Mouse (Mus musculus) left cerebral cortex, postnatal 14 days (tissue): ENCODE results near the gene AI464131. TPM values are rescaled to one million over a fixed set of nuclear protein-coding genes. Genes with fewer than 3 reads are reported as not detected.

ENCODE experiments used
- DNase-seq, 2 experiments: peaks; one replicate each; pipeline ENCODE4 v3.0.0; 2021 to 2022; ENCODE audit warnings: low spot score in 2 of 2, mixed read lengths in 1 of 2
- intact Hi-C: fragments of 180-260 bp; cut with DNase I; formaldehyde crosslinking; loops from one replicate; pipeline ENCODE4 v1.15.1; 2025
- total RNA-seq, 2 experiments: library from RNA; stranded (reverse); gene quantifications; 2 replicates each; pipeline ENCODE4 v1.2.3; 2021

The AI464131 gene
- total RNA-seq, 2 experiments from 2014 or later = 42.6 to 44.7 TPM

- intact Hi-C loops = loop anchor here (5.0 kb wide), 1 partner anchor 40 kb away; the partner anchor contains the start of gene Nudt2
- no peak for DNase-seq
Observed at GRCm38 (mm10) chr4:41507326-41507924, 4.5 kb upstream of the AI464131 start.

- intact Hi-C loops = loop anchor here (5.0 kb wide), 1 partner anchor 40 kb away; the partner anchor contains the start of gene Nudt2
- DNase-seq = peak; percentile 84 to 85
Observed at GRCm38 (mm10) chr4:41506906-41507305, 4.0 kb upstream of the AI464131 start.

GRCm38 (mm10) chr4:41506156-41506555 lies 3.3 kb upstream of the AI464131 start:
- intact Hi-C loops = loop anchor here (5.0 kb wide), 1 partner anchor 39 kb away; the partner anchor contains the start of gene Nudt2
- peak; percentile 67 to 79 for DNase-seq

GRCm38 (mm10) chr4:41505131-41505551 lies 2.3 kb upstream of the AI464131 start:
- no peak for DNase-seq
- intact Hi-C loops = loop anchor here (5.0 kb wide), 1 partner anchor 38 kb away; the partner anchor contains the start of gene Nudt2

DNA sequence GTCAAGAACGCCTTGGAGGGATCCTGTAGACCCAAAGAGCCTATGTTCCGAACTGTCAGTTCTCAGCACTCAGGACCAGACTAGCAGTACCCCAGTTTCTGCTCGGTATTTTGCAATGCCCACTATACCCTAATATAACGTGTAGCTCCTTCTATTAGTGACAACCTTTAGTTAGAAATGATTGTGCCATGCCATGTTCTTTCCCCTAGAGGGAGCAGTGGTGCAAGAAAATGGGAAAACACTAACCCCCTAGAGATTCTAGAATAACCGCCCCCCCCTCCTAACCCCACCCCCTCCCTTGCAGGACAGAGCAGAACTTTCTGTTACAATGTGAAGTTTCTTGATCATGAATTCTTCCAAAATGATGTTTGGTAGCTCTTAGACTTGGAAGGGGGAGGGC lies 1.4 kb upstream of the AI464131 start:
- intact Hi-C loops = no loop called here
- no peak for DNase-seq

DNA sequence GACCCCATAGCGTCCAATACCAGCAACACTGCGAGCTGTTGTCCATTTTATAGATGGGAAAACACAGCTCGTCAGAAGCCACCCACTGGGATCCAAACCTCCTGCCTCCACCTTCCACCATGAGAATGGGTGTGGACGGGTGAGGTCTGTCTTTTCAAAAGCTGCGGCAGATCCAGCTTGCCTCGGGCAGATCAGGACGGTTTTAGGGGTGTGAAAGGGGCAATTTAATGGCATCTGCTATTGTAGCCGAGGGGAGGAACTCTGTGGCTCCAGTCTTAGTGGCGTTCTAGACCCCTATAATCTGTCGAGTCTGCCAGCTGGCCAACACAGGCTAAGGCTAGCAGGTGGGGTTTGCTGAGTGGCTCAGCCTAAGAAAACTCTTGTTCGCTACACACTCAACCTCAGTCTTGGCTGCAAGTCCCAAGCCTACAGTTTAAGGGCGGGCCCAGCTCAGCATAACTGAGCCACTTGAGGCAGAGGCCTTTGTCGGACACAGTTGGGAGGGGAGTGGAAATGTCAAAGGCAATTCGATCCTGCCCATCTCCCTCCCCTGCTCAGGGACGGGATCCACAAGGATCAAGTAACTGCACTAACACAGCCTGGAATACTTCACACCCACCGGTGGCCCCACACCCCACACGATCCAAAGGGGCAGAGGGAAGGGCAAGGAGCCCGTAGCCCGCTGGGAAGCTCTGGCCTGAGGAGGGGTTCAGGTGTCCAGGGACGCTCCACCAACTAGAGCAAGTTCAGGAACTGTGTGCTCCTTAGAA lies 520 bp downstream of the AI464131 start:
- intact Hi-C loops = no loop called here
- no peak for DNase-seq

DNA sequence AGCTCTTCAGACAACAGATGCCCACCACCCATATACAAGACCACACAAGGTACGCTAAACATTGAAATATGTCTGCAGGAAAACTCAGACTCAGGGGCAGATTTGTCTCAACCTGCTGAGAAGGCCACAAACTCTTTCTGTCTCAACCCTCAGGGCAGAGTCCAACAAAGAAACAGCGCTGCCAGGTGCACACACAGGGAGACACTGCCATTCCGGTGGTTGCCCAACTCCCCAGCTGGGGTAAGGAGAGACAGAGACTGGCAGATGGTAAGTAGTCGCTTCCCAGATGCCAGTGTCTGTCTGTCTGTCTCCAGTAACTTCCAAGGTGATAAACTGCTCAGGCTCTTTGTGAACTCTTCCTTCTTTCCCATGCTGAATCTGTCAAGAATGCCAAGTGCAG lies 2.1 kb downstream of the AI464131 start:
- no peak for DNase-seq
- intact Hi-C loops = no loop called here

DNA sequence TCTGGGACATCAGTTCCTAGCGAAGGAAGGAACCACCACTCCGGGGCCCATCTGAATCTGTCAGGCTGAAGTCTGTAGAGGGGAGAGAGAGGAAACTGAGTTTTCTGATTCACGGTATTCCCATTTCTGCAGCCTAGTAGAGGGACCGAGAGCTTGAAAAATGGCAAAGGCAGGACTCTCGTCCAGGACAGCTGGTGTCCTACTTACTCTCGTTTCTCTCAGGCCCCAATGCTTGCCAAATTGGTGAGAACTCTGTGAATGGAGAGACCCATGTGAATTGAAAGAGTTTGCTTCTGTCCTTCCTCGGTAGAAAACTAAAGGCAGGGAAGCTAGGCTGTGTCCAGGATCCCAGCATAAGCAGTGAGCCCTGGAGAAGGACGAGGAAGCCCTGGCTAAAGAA lies 3.3 kb downstream of the AI464131 start:
- intact Hi-C loops = no loop called here
- no peak for DNase-seq

- intact Hi-C loops = no loop called here
- no peak for DNase-seq
Observed at GRCm38 (mm10) chr4:41498921-41499391, 3.9 kb downstream of the AI464131 start.

DNA sequence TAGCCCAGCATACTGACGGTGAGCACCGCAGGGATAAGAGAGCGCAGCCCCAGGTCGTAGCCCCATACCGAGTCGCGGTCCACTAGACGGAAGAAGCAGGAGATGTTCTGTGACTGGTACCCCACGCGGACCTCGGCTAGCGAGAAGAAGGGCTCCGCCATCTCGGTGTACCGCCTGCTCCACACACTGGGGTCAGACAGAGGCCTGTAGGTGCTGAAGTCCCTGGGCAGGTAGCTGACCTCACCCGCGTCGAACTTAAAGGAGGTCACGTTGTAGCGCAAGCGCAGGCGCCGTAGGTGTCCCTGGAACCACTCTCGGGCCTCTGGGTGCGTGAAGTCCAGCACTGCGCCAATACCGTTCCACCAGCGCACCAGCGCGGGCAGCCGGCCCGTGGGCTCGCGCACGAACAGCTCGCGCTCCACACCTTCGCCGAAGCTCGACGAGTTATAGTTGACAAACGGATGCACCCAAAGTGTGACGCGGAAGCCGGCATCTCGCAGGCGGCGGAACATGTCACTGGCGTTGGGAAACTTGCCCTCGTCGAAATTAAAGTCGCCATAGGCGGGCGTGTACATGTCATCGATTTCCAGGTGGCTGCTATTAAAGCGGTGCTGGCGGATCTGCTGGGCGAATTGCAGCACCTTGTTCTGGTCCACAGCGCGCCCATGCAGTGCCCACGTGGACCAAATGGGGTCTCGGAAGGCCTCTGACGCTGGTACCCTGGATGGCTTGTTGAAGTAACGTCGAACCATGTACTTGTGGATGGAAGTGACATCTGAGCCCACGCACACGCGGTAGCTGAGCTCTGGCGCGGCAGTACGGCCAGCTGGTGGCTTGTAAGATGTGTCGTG lies 4.7 kb downstream of the AI464131 start:
- intact Hi-C loops = no loop called here
- no peak for DNase-seq

DNA sequence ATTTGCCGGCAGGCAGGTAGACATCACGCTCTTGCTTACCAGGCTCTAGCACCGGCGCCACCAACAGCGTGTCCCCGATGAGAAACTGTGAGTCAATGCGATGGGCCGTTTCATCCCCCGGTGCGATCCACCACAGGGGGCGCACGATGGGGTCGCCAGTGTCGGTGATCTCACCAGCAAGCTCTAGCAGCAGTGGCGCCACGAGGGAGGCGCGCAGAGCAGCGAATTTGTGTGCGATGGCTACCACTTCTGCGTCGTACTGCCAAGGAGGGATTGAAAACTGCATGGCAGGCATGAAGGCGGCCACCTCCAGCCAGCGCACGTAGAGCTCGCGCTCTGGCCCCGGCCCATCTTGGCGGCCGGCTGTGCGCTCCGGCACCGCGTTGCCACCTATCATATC lies 5.3 kb downstream of the AI464131 start:
- no peak for DNase-seq
- intact Hi-C loops = no loop called here

DNA sequence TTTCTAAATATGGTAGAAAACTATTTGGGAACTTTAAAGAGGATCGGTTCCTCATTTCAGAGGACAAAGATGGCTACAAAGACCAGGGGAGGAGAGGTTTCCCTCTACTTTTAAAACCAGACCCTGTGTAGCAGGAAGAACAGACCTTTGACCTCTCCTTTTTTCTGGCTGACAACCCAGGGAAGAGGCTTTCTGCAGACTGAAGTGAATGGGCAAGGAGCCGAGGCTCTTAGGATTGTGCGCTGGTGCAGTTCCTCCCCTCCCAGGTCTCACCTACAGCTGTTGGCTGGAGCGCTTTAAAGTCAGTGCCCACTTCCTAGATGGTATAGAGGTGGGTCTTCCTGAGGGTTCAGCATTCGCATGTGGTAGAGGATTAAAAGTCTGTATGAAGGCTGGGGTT lies 5.8 kb downstream of the AI464131 start:
- DNase-seq = no peak
- intact Hi-C loops = no loop called here

- DNase-seq = peak; percentile 67 to 86
- intact Hi-C loops = no loop called here
Observed at GRCm38 (mm10) chr4:41495850-41496249, 7.0 kb downstream of the AI464131 start.

GRCm38 (mm10) chr4:41495076-41495475 lies 7.8 kb downstream of the AI464131 start:
- no peak for DNase-seq
- intact Hi-C loops = no loop called here

- intact Hi-C loops = no loop called here
- no peak for DNase-seq
Observed at GRCm38 (mm10) chr4:41494378-41494777, 8.5 kb downstream of the AI464131 start.

DNA sequence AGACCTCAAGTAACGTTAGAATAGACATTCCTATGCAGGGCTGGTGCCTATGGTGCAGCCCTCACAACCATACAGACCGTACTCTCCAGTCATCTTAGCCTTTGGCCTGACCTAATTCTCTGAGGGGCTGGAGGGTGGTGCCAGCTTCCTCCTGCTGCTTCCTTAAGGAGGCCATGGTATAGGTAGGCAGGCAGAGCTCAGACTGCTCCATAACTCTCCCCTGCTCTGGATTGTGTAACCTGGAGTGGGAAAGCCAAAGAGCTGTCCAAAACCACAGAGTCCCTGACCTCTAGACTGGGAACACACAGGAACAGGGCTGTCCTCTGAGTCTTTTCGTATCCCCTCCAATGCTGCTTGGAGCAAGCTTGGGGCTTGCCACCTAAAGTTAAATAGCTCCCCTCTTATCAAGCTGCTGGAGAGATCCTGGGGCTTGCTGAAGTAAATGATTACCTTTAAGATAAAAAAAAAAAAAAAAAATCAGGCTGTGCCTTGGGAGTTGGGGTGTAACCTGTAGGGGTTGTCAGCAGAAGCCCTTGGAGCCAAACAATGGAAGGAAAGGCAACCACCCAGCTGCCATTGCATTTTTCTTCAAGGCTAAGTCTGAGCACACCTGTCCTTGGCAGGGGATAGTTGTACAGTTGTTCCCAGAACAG lies 9.3 kb downstream of the AI464131 start:
- intact Hi-C loops = no loop called here
- DNase-seq = no peak

- DNase-seq = no peak
- intact Hi-C loops = no loop called here
Observed at GRCm38 (mm10) chr4:41492951-41493350, 9.9 kb downstream of the AI464131 start.

GRCm38 (mm10) chr4:41481601-41482017 lies 21.3 kb downstream of the AI464131 start:
- peak in 1 of 2 experiments; percentile 62 for DNase-seq
- intact Hi-C loops = no loop called here

- intact Hi-C loops = no loop called here
- DNase-seq = no peak
Observed at GRCm38 (mm10) chr4:41480254-41480653, 22.6 kb downstream of the AI464131 start.
